Mouse (Mus musculus) mouse trophoblast stem cell (cell line): ENCODE results near the gene Usp47.

Experiments used
- in situ Hi-C, 2 experiments: fragments of 300-500 bp; cut with MseI, MboI; formaldehyde crosslinking; loops; 2 replicates in 1 of 2; 3 replicates in 1 of 2; pipeline ENCODE4 v1.15.1; 2025

Usp47 gene

DNA sequence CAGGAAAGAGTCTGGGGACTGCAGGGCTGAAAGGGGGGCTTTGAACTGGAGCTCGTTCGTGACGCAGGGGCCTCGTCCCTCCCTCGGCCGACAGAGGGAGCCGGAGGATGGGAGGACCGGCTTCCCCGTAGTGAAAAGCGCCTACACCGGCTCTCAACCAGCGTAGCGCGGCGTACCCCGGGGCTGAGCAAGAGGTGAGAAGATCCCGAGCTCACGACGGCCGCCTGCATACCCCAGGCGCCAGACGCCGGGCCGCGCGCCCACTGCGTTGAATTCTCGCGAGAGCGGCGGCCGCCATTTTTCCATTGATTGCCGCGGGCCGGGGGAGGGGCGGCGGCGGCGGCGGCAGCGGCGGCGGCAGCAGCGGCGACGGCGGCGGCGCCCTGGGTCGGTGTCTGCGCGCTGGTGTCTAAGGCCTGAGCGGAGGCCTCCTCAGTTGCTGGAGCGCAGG, at the start of gene Usp47:
Usp47 (plus strand) TSS at position 355 of the 451 bp plus-strand sequence.
- in situ Hi-C loops: no loop called here

DNA sequence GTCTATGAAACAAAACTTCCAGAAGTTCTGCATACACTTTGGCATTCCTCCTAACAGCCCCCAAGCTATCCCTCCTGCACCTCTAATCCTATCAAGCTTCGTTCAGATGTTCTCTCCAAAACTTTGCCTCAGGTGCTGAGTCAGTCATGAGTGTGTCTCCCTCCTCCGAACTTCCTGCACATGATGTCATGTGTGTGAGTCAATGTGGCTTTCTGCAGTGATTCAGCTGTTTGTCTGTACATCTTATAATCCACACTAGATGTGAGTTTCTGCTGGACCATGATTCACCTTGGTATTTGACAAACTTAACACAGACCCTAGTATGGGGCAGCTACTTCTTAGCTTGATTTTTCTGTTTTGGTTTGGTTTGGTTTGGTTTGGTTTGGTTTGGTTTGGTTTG, 46.9 kb upstream of the Usp47 start:
- in situ Hi-C loops: no loop called here

DNA sequence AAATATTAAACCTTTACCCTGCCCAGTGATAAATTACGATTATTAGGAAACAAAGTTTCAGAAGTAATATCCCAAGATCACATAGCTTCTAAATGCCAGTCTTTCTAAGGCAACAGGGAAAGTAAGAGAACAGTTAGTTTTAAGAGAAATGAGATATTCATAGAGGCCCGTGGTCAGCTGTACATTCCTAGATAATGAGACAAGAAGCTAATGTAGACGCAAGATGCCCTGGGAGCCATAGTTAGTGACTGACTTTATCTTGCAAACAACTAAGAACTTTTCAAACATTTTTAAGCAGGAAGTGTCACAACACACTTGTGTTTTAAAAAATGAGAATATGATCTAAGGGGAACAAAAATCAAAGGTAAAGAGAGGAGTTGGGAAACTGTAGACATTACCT, 45.4 kb upstream of the Usp47 start:
- in situ Hi-C loops: no loop called here

DNA sequence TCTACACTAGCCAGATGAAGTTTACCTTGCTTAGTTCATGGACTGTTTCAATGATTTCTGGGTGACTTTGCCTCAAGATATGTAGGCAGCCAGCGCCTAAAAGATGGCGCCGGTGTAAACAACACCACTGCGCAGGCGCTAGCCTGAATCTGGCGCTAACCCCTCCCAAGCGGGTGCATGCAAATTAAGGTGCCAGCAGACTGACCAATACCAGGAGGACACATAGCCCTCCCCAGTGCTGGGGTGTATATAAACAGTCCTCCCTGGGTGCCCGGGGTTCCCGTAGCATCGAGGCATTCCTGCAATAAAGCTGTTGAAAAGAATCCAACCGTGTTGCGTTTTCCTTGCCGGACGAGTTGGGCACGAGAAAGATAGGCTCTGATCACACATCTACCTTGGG, 41.0 kb upstream of the Usp47 start:
- in situ Hi-C loops: no loop called here

DNA sequence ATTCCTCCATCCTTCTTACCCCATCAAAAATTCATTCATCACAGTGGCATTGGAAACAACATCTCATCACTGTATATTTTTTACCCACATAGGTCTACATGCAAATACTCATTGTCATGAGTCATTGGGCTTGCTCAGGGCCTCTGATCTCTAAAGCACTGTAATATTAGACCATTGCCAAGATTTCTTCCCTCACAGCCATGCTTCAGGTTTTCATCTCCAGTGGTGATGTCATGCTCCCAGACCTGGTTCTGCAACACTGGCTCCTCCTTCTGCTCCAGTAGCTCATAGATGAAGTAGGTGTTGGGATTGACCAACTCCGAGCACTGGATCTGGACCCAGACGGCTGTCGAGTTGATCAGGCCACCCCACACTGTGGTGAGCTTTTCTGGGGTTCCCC, 38.8 kb upstream of the Usp47 start:
- in situ Hi-C loops: no loop called here

DNA sequence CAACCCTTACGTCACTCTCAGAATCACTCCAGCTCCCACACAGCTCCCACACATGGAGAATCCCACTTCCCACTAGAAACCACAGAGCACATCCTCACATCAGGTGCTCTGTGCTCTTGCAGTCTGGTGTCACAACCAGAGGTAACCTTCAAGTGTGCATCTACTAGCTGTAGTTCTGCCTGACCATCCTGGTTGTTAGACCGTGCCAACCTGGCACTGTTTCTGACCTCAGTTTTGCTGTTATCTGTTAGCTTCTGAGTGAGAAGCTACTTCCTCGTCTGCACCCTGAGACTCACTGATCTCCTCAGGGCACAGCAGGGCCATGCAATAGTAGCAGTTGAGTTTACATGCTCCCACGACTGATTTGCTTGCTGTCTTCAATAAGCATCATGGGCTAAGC, 38.0 kb upstream of the Usp47 start:
- in situ Hi-C loops: no loop called here

DNA sequence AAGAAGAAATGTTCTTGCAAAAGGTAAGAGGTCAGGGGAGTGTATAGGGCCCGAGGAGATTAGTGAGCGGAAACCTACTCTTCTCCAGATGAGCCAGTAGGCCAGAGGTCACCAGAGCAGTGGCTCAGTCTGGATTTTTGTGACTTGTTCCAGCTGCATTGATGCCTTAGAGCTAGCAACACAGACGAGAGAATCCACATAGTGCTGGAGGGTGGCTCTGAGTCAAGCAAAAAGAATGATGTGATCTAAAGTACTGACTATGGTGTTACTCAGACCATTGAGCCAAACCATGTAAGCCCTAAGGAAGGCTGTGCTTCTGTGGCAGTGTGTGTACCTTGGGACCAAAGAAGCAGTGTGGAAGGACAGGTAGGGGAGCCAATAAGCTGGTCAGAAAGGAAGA, 36.4 kb upstream of the Usp47 start:
- in situ Hi-C loops: no loop called here

DNA sequence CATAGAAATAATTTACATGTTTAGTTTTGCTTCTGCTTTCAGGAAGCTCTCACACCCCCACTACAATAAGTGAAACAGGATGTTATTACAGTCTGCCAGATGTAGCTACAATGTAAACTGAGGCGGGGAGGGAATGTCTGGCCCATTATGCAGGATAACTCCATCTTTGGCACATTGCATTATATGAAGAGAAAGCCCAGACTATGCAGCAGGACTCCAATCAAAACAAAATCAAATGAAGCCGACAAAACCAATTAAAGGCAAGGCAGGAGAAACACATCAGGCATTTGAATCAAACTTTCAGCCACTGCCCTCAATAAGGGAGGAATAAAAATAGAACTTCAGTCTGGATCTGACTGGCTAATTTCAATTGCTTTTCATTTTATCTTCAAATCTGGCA, 25.9 kb upstream of the Usp47 start:
- in situ Hi-C loops: no loop called here

DNA sequence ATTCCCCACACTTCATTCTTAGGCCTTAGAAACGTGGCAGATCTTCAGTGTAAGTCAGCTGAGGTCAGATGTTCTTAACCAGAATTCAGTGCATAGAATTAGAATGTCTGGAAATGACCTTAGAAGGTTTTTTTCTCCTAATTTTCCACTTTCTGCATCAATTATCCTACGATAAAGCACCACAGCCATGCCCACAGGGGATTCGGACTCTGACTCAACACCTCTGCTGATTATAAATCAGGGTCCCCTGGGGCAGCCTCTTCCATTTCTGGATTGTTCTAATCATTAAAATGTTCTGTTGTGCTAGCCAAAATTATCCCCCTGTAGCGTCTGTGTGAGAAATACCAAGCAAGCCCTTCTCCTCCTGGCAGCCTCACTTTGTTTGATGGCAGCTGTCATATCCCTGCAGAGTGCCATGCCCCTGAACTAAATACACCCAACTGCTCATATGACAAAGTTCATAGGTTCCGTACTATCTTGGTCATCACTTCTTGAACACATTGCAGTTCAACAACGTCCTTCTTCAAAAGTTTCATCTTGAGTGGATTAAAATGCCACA, 24.8 kb upstream of the Usp47 start:
- in situ Hi-C loops: no loop called here

DNA sequence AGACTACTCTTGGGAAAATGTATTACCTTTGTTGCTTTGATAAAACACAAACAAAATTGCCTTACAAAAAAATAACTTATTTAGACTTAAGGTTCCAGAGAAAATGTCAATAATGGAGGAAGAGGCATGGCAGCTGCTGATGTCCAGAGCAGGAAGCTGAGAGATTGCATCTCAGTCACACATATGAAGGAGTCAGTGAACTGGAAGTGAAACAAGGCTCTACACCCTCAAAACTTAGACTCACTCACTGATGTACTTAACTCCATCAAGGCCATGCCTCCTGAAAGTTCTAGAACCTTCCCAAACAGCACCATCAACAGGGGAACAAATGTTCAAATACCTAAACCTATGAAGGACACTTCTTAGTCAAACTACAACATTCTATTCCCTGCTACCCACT, 23.9 kb upstream of the Usp47 start:
- in situ Hi-C loops: no loop called here

DNA sequence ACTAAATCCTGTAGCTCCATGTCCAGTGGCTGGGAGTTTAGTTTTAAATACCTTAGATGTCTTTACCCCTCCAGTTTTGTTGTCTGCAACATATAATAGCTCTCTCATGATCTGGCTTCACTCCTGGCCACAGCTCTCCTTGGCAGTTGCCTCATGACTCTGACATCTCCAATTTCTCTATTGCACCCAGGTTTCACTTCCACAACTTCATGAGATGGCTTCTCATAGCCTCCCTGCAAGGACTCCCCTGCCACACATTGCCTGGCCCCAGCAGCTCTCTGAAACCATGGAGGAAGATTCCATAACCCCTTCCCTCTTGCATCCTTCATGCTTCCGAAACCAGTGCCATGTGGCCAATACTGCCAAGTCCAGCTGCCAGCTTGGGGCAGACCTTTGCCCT, 23.1 kb upstream of the Usp47 start:
- in situ Hi-C loops: no loop called here

DNA sequence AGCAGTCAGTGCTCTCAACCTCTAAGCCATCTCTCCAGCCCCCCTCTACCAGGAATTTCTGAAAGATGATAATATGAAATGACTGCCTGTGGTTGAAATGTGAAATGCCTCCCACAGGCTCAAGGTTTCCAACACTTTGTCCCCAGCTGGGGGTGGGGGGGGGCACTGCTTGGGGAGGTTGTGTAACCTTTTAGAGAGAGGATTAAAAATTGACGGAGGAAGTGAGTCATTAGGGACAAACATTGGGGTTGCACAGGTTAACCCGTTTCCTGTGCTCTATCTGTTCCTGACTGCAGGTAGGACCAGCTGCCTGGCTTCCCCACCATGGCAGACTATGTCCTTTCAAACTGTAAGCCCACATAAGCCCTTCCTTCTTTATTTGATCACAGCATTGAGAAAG, 12.8 kb upstream of the Usp47 start:
- in situ Hi-C loops: no loop called here

DNA sequence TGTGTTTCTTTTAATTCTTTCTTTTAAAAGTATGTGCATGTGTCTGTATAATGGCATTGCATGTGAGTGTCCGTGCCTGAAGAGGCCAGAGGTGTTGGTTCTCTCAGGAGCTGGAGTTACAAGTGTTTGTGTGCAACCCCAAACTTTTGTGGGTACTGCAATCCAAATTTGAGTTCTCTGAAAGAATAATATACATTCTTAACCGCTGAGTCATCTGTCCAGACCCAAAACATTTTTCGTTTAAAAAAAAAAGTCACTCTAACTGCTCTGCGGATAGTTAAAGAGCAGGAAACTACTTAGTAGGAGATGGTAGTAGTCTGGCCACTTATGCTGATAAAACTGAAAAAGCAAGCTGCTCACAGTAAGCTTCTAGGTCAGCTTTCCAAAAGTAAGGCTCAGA, 12.3 kb upstream of the Usp47 start:
- in situ Hi-C loops: no loop called here

DNA sequence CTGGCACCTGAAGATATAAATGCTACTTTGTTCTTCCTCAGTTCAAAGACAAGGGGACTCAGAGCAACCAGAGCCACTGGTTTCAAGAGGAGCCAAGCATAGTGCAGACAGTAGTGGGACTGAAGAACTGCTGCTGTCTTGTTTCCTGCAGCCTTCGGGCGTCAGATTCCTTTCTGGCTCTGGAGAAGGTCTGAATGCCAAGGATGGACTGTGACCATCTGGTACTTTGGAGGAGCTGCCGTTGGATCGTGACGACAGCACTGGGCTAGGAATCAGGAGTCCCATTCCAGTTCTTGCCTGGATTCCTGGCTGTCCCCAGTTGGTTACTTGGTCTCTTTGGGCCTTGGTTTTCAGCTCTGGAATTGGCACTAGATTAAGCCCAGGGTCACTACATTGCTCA, 11.2 kb upstream of the Usp47 start:
- in situ Hi-C loops: no loop called here

DNA sequence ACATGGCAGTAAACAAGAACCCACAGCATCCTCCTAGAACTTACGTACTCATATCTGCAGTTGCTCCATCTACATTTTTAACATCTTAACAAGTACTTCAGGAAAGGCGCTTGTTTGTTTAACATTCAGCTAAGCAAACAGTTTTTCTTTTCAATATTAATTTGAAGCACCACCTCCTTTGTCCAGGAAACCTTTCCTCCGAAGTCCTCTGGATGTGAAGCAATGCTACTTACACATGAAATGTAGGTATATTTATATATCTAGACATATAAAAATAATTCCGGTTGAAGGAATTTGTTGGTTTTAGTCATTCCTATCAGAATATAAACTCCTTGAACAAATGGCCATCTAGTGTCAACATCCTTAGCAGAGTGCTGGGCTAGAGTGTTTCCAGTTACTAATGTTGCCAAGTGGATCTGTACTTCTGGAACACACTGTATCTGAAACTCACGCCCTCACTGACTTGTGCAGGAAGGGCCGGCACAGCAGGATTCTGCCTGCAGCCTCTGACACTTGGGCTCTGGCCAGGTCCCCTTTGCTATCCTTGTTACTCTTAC, 10.6 kb upstream of the Usp47 start:
- in situ Hi-C loops: no loop called here

DNA sequence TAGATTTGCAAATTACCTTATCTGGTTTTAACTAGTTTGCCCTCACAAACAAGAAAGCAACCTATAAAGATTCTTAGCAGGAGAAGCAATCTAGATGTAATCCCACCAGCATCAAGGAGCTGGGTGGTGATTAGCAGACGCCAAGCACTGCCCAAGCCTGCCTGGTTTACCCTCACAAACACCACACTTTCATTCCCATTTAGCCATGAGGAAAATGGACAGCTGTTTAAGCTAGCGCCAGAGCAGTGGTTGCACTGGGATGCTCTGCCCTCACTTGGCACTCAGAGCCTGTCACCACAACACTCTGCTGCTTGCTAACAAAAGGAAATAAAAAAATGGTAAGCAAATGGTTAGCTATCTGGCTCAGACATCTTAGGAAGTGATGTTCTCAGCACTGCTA, 9.2 kb upstream of the Usp47 start:
- in situ Hi-C loops: no loop called here

DNA sequence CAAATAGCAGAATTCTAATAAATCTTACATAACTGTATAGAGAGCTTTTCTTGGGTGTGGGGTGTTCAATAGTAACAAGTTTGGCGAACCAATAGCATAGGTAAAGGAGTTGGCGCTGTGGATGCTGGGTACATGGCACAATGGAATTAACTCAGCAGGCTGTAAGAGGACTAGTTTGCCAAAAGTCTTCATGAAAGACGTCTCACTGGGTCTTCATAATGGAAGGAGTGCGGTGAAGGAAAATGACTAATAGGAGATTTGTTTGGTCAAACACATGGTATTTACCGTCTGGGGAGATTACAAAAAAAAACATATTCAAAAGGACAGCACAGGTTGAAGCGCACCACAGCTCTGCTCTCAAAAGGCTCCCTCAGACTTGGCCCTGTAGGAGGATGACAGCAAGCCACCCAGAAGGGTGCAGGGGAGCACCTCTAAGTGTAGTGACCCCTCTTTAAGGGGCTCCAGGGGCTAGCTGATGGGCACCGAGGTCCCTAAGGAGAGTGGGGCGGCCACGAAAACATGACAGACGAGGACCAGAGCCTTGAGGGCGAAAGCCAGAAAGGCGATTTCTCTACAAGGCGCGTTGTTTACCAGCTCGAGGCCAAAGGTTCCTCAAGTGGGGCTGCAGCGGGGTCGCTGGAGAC, 676 bp upstream of the Usp47 start:
- in situ Hi-C loops: no loop called here

DNA sequence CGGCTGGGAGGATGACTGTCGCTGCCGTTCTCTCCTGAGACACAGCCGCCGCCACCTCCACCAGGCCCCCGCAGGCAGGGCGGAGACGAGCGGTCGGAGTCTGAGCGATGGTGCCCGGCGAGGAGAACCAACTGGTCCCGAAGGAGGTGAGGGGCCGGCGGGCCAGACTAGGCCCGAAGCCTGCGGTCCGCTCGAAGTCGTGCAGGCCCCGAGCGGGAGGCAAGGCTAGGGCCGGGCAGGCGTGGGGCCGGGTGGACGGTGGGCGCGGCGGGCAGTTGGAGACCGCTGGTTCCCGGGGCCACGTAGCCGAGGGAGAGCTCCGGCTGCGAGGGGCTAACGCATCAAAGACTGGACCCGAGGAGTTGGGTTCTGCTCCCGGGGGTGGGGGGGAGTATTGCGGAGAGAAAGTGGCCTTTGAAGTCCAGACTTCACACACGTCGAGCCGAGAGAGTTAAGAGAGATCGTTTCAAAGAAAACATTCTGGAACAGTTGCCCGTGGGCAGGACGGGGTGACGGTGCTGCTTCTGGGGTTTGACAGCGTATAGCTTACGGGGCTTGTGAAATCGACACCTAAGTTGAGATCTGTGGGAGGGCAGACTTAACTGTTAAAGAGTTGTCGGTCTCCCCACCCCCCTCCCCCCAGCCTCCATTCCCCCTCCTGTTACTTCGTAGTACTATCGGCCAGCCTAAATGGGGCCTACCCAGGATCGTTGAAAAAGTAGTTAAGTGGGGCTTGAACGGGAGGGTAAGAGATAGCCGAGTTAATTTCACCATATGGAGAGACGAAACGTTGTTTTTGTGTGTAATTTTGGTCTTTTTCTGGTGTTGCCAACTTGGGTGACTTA, 519 bp downstream of the Usp47 start:
- in situ Hi-C loops: no loop called here

DNA sequence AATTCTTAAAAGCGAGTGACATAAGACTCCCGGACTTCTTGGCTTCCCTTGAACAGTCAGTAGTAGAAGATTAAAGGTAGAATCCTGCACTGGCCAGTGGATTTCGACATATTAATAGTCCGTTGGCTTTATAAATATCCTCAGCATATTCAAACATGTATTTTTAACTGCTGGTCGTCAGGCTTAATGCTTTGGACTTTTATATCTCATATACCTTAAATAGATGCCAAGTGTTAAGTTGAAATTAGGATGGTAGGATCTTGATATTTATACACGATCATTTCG, 1.1 kb downstream of the Usp47 start:
- in situ Hi-C loops: no loop called here

DNA sequence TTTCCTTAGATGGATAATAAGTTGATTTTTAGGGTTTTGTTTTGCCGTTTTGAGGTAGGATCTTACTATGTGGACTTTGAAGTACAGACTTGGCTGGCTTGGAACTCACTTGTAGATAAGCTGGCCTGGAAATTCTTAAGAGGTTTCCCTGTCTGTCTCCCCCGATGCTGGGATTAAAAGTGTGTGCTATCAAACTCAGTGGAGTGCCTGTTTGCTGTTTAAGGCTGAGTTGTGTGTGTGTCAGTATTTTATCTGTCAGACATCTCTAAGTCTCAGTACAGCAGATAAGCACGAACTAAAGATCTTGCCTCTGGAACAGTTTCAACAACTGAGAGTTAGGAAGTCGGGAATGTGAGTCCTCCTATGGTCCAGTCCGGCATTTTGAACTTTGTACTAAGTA, 1.6 kb downstream of the Usp47 start:
- in situ Hi-C loops: no loop called here

DNA sequence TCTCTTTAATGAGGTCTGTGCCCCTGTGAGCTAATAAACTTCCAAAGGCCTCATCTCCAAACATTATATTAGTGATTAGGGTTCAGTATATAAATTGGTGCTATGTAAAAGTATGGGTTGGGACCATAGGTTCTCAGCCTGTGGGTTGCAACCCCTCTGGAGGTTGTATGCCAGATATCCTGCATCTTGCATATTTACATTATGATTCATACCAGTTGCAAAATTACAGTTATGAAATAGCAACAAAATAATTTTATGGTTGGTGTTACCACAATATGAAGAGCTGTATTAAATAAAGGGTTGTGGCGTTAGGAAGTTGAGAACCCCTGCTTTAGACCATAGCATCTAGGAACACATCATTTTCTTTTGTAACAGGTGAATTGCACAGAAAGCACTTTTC, 7.3 kb downstream of the Usp47 start:
- in situ Hi-C loops: no loop called here

DNA sequence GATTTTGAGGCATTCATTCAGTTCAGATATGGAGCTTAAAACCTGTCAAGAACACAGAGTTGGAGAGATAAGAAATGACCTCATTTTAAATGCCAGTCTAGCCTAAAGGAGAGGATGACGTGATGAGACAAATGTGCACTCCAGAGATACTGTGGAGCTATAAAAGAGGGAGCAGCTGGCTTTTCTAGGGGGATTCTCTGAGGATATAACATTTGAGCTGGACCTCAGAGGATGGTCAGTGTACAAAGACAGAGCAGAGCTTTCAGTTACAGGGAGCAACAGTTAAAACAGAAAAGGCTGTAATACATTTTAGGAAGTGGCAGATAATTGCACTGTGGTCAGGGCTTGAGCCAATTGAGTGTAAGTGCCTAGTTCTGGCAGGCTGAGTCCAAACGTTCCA, 12.5 kb downstream of the Usp47 start:
- in situ Hi-C loops: no loop called here

DNA sequence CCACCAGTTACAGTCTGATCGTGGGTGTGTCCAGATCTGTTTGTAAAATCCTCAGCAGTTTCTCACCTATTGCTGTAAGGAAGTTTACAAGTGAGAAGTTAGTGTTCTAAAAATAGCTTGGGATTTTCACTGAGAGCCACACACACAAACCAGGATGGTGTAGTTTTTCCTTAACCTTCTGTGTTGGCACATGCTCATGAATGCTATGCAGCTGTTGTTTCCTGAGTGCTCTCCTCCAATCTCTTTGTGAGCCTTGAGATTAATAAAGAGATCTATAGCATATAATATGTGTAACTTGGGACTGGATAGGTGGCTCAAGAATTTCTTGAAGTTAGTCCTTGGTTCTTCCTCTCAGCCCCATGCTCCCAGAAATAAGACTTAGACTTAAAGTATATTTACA, 13.3 kb downstream of the Usp47 start:
- in situ Hi-C loops: no loop called here
